Mouse (Mus musculus): ENCODE measurements around the gene Zfp276.

DNA sequence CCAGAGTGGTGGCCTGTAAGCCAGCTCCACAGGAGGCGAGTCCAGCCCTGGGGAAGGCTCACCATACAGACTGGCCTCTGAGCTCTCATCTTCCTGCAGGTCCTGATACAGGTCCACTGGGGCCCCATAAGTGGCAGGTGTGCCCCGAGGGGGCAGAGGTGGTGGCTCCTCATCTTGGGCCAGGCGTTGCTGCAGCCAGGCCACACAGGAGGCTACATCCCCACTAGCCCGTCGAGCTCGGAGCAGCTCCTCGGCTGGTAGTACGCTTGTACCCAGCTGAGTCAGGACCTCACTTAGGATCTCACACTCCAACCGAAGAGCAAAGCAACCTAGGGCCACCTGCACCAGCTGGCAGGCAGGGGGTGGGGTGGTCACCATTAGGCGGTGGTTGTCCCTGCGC, 20.2 kb upstream of the Zfp276 start:
- TF ChIP-seq EP300 (IDR thresholded peaks at IDR 0.05; ENCODE audit: low read depth) (no peak), CTCF (IDR thresholded peaks at IDR 0.05; ENCODE audit: low read depth) (no peak)

All from liver, postnatal 0 days (tissue).